In genomic region chr9:120940858-120941257, GRCm38 (mm10) we compare ENCODE assay signal across 18 mouse cellular contexts.
"Had no signal": no experiment of that assay in that cellular context is flagged by ENCODE, and none has a peak within 500 bp of the region (broad histone marks: within the 10 kb centered on the region; RNA-seq: fewer than 3 reads in every experiment).

No protein-coding gene starts in this region.

- H3K27ac ChIP-seq: intestine, embryonic 15.5 days; limb, embryonic 13.5 days; liver, embryonic 13.5 days; midbrain, embryonic 10.5 days; midbrain, embryonic 13.5 days; neural tube, embryonic 13.5 days had no signal

- H3K9ac ChIP-seq: intestine, embryonic 15.5 days; limb, embryonic 13.5 days; liver, embryonic 13.5 days; lung, embryonic 14.5 days; midbrain, embryonic 13.5 days; neural tube, embryonic 13.5 days had no signal

- H3K36me3 ChIP-seq: intestine, embryonic 15.5 days; midbrain, embryonic 13.5 days; neural tube, embryonic 13.5 days had no signal

- H3K4me3 ChIP-seq: intestine, embryonic 15.5 days; limb, embryonic 13.5 days; liver, embryonic 13.5 days; midbrain, embryonic 10.5 days; midbrain, embryonic 13.5 days; myocyte; neural tube, embryonic 13.5 days had no signal

- H3K4me2 ChIP-seq: intestine, embryonic 15.5 days; limb, embryonic 13.5 days; liver, embryonic 13.5 days; lung, embryonic 14.5 days; neural tube, embryonic 13.5 days had no signal

- DNase-seq: kidney, adult 18-20 months; kidney, adult 9 months; kidney, postnatal 14 days; kidney, postnatal 4 days; left cerebral cortex, postnatal 4 days; liver, embryonic 13.5 days; lung, embryonic 14.5 days; lung, postnatal 10 days; retina, postnatal 1 day; right cerebral cortex, postnatal 25 days; thymus, postnatal 25 days had no signal

- ATAC-seq: intestine, embryonic 15.5 days; midbrain, embryonic 13.5 days; midbrain, embryonic 16.5 days had no signal

- H3K27me3 ChIP-seq: intestine, embryonic 15.5 days; limb, embryonic 13.5 days; liver, embryonic 13.5 days; midbrain, embryonic 13.5 days; neural tube, embryonic 13.5 days had no signal

- H3K9me3 ChIP-seq: intestine, embryonic 15.5 days; limb, embryonic 13.5 days; liver, embryonic 13.5 days; midbrain, embryonic 10.5 days; midbrain, embryonic 13.5 days; neural tube, embryonic 13.5 days had no signal
